Mouse (Mus musculus) hindbrain, embryonic 14.5 days (tissue): Measurements from ENCODE around the gene Igsf3. TPM values are rescaled to one million over a fixed set of nuclear protein-coding genes. Genes with fewer than 3 reads are reported as not detected.

Source experiments
- ATAC-seq: fragments of 200-750 bp; cut with Nextera tagmentation; 2 replicates; pipeline ENCODE4 v1.8.0; 2017; ENCODE audit warnings: moderate number of reproducible peaks, mild to moderate bottlenecking, moderate TSS enrichment, moderate library complexity; ENCODE audit not compliant: low FRiP score
- DNase-seq: peaks from one replicate; pipeline ENCODE4 v3.0.0-alpha.2; 2015; ENCODE audit warnings: low spot score
- H3K27ac ChIP-seq: fragments of 300-500 bp; sonication (generic); 2 replicates; pipeline ENCODE4 v1.5.1; 2014; ENCODE audit warnings: mild to moderate bottlenecking, moderate library complexity
- H3K27me3 ChIP-seq: fragments of 300-500 bp; sonication (generic); 2 replicates; pipeline ENCODE4 v1.6.1; 2014; ENCODE audit warnings: mild to moderate bottlenecking, low read length, mixed read lengths; ENCODE audit not compliant: control insufficient read depth, insufficient read depth
- H3K36me3 ChIP-seq: fragments of 300-500 bp; sonication (generic); replicated peaks from 2 replicates; pipeline ENCODE4 v1.6.1; 2014; ENCODE audit not compliant: control insufficient read depth, insufficient read depth
- H3K4me1 ChIP-seq: fragments of 300-500 bp; sonication (generic); replicated peaks from 2 replicates; pipeline ENCODE4 v1.6.1; 2014; ENCODE audit warnings: antibody characterized with exemption, low read length, mixed read lengths; ENCODE audit not compliant: control insufficient read depth, insufficient read depth
- H3K4me2 ChIP-seq: fragments of 300-500 bp; sonication (generic); replicated peaks from 2 replicates; pipeline ENCODE4 v1.6.1; 2014; ENCODE audit warnings: mild to moderate bottlenecking, moderate library complexity
- H3K4me3 ChIP-seq: fragments of 300-500 bp; sonication (generic); replicated peaks from 2 replicates; pipeline ENCODE4 v1.5.1; 2014; ENCODE audit warnings: mild to moderate bottlenecking, low read length
- H3K9ac ChIP-seq: fragments of 300-500 bp; sonication (generic); 2 replicates; pipeline ENCODE4 v1.6.1; 2014
- H3K9me3 ChIP-seq: fragments of 300-500 bp; sonication (generic); 2 replicates; pipeline ENCODE4 v1.6.1; 2016; ENCODE audit warnings: low read length; ENCODE audit not compliant: control insufficient read depth
- WGBS: fragments of 180-500 bp; shearing (Covaris S2); extraction: QIAGEN DNeasy Blood & Tissue Kit; methylation state at CpG from one replicate; pipeline ENCODE4 v1.1.7; 2014; 5-methylcytosine and 5-hydroxymethylcytosine counted together
- polyA plus RNA-seq: library from polyadenylated mRNA; unstranded; fragments of >200 nt; fragmentation: Nextera tagmentation; extraction: Ambion mirVana; gene quantifications from 2 replicates; pipeline ENCODE4 v1.2.1, GENCODE M21; 2014

Igsf3 gene
- polyA plus RNA-seq, 1 experiment from 2014 or later, result 51.7 TPM

- H3K27me3 ChIP-seq, result no peaks in the 10 kb centered on the region
- H3K9me3 ChIP-seq, result no peaks in the 10 kb centered on the region
- no peak; the same call in 1 of the 2 replicates for ATAC-seq
- no peak overlapping the region for H3K4me3 ChIP-seq
- H3K4me2 ChIP-seq, result no peak overlapping the region
- no peak for DNase-seq
- H3K36me3 ChIP-seq, result no peaks in the 10 kb centered on the region
- peaks cover 56% of the 10 kb centered on the region for H3K4me1 ChIP-seq
- no peak overlapping the region for H3K9ac ChIP-seq
- 53% methylated on average over 13 of the region's 13 CpGs for WGBS
- H3K27ac ChIP-seq, result no peak overlapping the region
These were observed 19.9 kb downstream of the Igsf3 start for GRCm38 (mm10) chr3:101396726-101397263.

GRCm38 (mm10) chr3:101397422-101397821 lies 20.5 kb downstream of the Igsf3 start:
- H3K9me3 ChIP-seq, result no peaks in the 10 kb centered on the region
- DNase-seq (no peak), ATAC-seq (no peak)
- WGBS, result 83% methylated on average over 4 of the region's 4 CpGs
- no peaks in the 10 kb centered on the region for H3K27me3 ChIP-seq
- H3K4me2 ChIP-seq, result no peak overlapping the region
- H3K27ac ChIP-seq, result no peak overlapping the region
- no peaks in the 10 kb centered on the region for H3K36me3 ChIP-seq
- H3K9ac ChIP-seq, result no peak overlapping the region
- H3K4me1 ChIP-seq, result peaks cover 54% of the 10 kb centered on the region
- no peak overlapping the region for H3K4me3 ChIP-seq

- Histone ChIP-seq H3K9me3 (no peaks in the 10 kb centered on the region), H3K4me3 (no peak overlapping the region), H3K4me2 (no peak overlapping the region; the same call in 1 of the 2 replicates), H3K4me1 (peaks cover 52% of the 10 kb centered on the region), H3K9ac (0 out of 2 replicates have a peak overlapping the region, but pooled peaks have one; percentile 16), H3K36me3 (no peaks in the 10 kb centered on the region), H3K27ac (peak overlapping the region; percentile 58), H3K27me3 (no peaks in the 10 kb centered on the region)
- ATAC-seq (no peak), DNase-seq (no peak)
- 43% methylated on average over 12 of the region's 12 CpGs for WGBS
These were observed 21.3 kb downstream of the Igsf3 start for GRCm38 (mm10) chr3:101398071-101398786.

- Histone ChIP-seq H3K4me3 (no peak overlapping the region), H3K9ac (no peak overlapping the region), H3K4me1 (peaks cover 52% of the 10 kb centered on the region), H3K9me3 (no peaks in the 10 kb centered on the region), H3K27me3 (no peaks in the 10 kb centered on the region), H3K36me3 (no peaks in the 10 kb centered on the region), H3K4me2 (no peak overlapping the region), H3K27ac (peak overlapping the region; percentile 38; the same call in 1 of the 2 replicates)
- DNase-seq (no peak), ATAC-seq (no peak)
- WGBS, result 59% methylated on average over 2 of the region's 2 CpGs
These were observed 22.0 kb downstream of the Igsf3 start for GRCm38 (mm10) chr3:101398877-101399276.

- no peaks in the 10 kb centered on the region for H3K9me3 ChIP-seq
- no peak overlapping the region for H3K4me2 ChIP-seq
- H3K36me3 ChIP-seq, result no peaks in the 10 kb centered on the region
- no peak overlapping the region for H3K9ac ChIP-seq
- ATAC-seq (no peak), DNase-seq (no peak)
- no peak overlapping the region for H3K4me3 ChIP-seq
- no peak overlapping the region for H3K27ac ChIP-seq
- no peaks in the 10 kb centered on the region for H3K27me3 ChIP-seq
- peaks cover 48% of the 10 kb centered on the region for H3K4me1 ChIP-seq
- WGBS, result 62% methylated on average over 5 of the region's 5 CpGs
These were observed 24.6 kb downstream of the Igsf3 start for GRCm38 (mm10) chr3:101401501-101401900.

- Histone ChIP-seq H3K36me3 (no peaks in the 10 kb centered on the region), H3K4me3 (no peak overlapping the region), H3K4me1 (peaks cover 37% of the 10 kb centered on the region), H3K4me2 (no peak overlapping the region), H3K9ac (no peak overlapping the region), H3K27me3 (no peaks in the 10 kb centered on the region), H3K9me3 (no peaks in the 10 kb centered on the region), H3K27ac (peak overlapping the region; percentile 44)
- ATAC-seq (peak; percentile 75), DNase-seq (peak; percentile 66)
- 49% methylated on average over 13 of the region's 13 CpGs for WGBS
These were observed 27.9 kb downstream of the Igsf3 start for GRCm38 (mm10) chr3:101404620-101405415.

- ATAC-seq (peak; percentile 52; the same call in 1 of the 2 replicates), DNase-seq (peak; percentile 69)
- Histone ChIP-seq H3K4me1 (peaks cover 42% of the 10 kb centered on the region), H3K27ac (0 out of 2 replicates have a peak overlapping the region, but pooled peaks have one; percentile 44), H3K4me2 (no peak overlapping the region), H3K4me3 (no peak overlapping the region), H3K9me3 (no peaks in the 10 kb centered on the region), H3K9ac (no peak overlapping the region), H3K27me3 (no peaks in the 10 kb centered on the region), H3K36me3 (no peaks in the 10 kb centered on the region)
- WGBS, result 62% methylated on average over 10 of the region's 10 CpGs
These were observed 28.6 kb downstream of the Igsf3 start for GRCm38 (mm10) chr3:101405495-101405894.

GRCm38 (mm10) chr3:101406097-101406496 lies 29.2 kb downstream of the Igsf3 start:
- no peak overlapping the region for H3K4me2 ChIP-seq
- DNase-seq, result no peak
- WGBS, result 85% methylated on average over 3 of the region's 3 CpGs
- H3K36me3 ChIP-seq, result no peaks in the 10 kb centered on the region
- peaks cover 46% of the 10 kb centered on the region for H3K4me1 ChIP-seq
- no peaks in the 10 kb centered on the region for H3K27me3 ChIP-seq
- no peak overlapping the region for H3K27ac ChIP-seq
- H3K9ac ChIP-seq, result no peak overlapping the region
- no peaks in the 10 kb centered on the region for H3K9me3 ChIP-seq
- H3K4me3 ChIP-seq, result no peak overlapping the region
- no peak for ATAC-seq

GRCm38 (mm10) chr3:101407568-101407967 lies 30.7 kb downstream of the Igsf3 start:
- no peaks in the 10 kb centered on the region for H3K9me3 ChIP-seq
- no peak for DNase-seq
- 75% methylated on average over 8 of the region's 8 CpGs for WGBS
- ATAC-seq, result no peak
- peak overlapping the region; percentile 9; the same call in 1 of the 2 replicates for H3K27ac ChIP-seq
- no peak overlapping the region for H3K4me2 ChIP-seq
- H3K4me1 ChIP-seq, result peaks cover 46% of the 10 kb centered on the region
- H3K4me3 ChIP-seq, result no peak overlapping the region
- no peaks in the 10 kb centered on the region for H3K36me3 ChIP-seq
- no peaks in the 10 kb centered on the region for H3K27me3 ChIP-seq
- H3K9ac ChIP-seq, result no peak overlapping the region
